Mouse (Mus musculus) forebrain, embryonic 15.5 days (tissue): ENCODE measurements around the gene Ly6g6d. TPM values are rescaled to one million over a fixed set of nuclear protein-coding genes. Genes with fewer than 3 reads are reported as not detected.

Experiments used
- ATAC-seq: fragments of 200-750 bp; cut with Nextera tagmentation; replicated peaks from 2 replicates; pipeline ENCODE4 v1.8.0; 2017; ENCODE audit warnings: mild to moderate bottlenecking, moderate TSS enrichment, moderate library complexity
- H3K27ac ChIP-seq: fragments of 300-500 bp; sonication (generic); replicated peaks from 2 replicates; pipeline ENCODE4 v1.5.1; 2015; ENCODE audit warnings: mild to moderate bottlenecking, inconsistent platforms
- H3K27me3 ChIP-seq: fragments of 300-500 bp; sonication (generic); 2 replicates; pipeline ENCODE4 v1.6.1; 2015; ENCODE audit warnings: inconsistent platforms
- H3K36me3 ChIP-seq: fragments of 300-500 bp; sonication (generic); 2 replicates; pipeline ENCODE4 v1.6.1; 2015; ENCODE audit warnings: mild to moderate bottlenecking, inconsistent platforms
- H3K4me1 ChIP-seq: fragments of 300-500 bp; sonication (generic); 2 replicates; pipeline ENCODE4 v1.6.1; 2015; ENCODE audit warnings: inconsistent platforms
- H3K4me2 ChIP-seq: fragments of 300-500 bp; sonication (generic); replicated peaks from 2 replicates; pipeline ENCODE4 v1.6.1; 2015; ENCODE audit warnings: mild to moderate bottlenecking, inconsistent platforms
- H3K4me3 ChIP-seq: fragments of 300-500 bp; sonication (generic); 2 replicates; pipeline ENCODE4 v1.5.1; 2015; ENCODE audit warnings: mild to moderate bottlenecking, inconsistent platforms
- H3K9ac ChIP-seq: fragments of 300-500 bp; sonication (generic); replicated peaks from 2 replicates; pipeline ENCODE4 v1.6.1; 2015; ENCODE audit warnings: mild to moderate bottlenecking, inconsistent platforms
- H3K9me3 ChIP-seq: fragments of 300-500 bp; sonication (generic); 2 replicates; pipeline ENCODE4 v1.6.1; 2016; ENCODE audit warnings: inconsistent platforms
- WGBS: fragments of 180-500 bp; shearing (Covaris S2); methylation state at CpG from one replicate; pipeline ENCODE4 v1.1.7; 2015; ENCODE audit warnings: mixed read lengths; 5-methylcytosine and 5-hydroxymethylcytosine counted together
- polyA plus RNA-seq: library from polyadenylated mRNA; unstranded; fragments of >200 nt; fragmentation: Nextera tagmentation; extraction: Ambion mirVana; gene quantifications from 2 replicates; pipeline ENCODE4 v1.2.1, GENCODE M21; 2015

The Ly6g6d gene
- polyA plus RNA-seq, 1 experiment from 2014 or later = 0.46 TPM

- Histone ChIP-seq H3K9me3 (no peaks in the 10 kb centered on the region), H3K27ac (no peak overlapping the region), H3K36me3 (peaks cover 71% of the 10 kb centered on the region), H3K4me2 (no peak overlapping the region), H3K27me3 (no peaks in the 10 kb centered on the region), H3K9ac (no peak overlapping the region), H3K4me1 (peaks cover 17% of the 10 kb centered on the region), H3K4me3 (no peak overlapping the region)
- 89% methylated on average over 15 of the region's 15 CpGs for WGBS
- ATAC-seq = no peak
Measured at GRCm38 (mm10) chr17:35094475-35095365, 16.9 kb upstream of the Ly6g6d start.

- H3K4me1 ChIP-seq = peaks cover 19% of the 10 kb centered on the region
- peaks cover 53% of the 10 kb centered on the region for H3K36me3 ChIP-seq
- 88% methylated on average over 14 of the region's 14 CpGs for WGBS
Measured at GRCm38 (mm10) chr17:35092403-35093198, 14.7 kb upstream of the Ly6g6d start.

GRCm38 (mm10) chr17:35090166-35090932 is 12.5 kb upstream of the Ly6g6d start:
- H3K4me2 ChIP-seq = peak overlapping the region; percentile 64
- H3K36me3 ChIP-seq = peaks cover 32% of the 10 kb centered on the region
- peak overlapping the region; percentile 98 for H3K27ac ChIP-seq
- H3K9me3 ChIP-seq = no peaks in the 10 kb centered on the region
- H3K9ac ChIP-seq = peak overlapping the region; percentile 73
- peak; percentile 41 for ATAC-seq
- no peaks in the 10 kb centered on the region for H3K27me3 ChIP-seq
- H3K4me3 ChIP-seq = peak overlapping the region; percentile 58
- peaks cover 19% of the 10 kb centered on the region for H3K4me1 ChIP-seq
- WGBS = 46% methylated on average over 8 of the region's 8 CpGs

More at GRCm38 (mm10) chr17:35092403-35093198, 14.7 kb upstream of the Ly6g6d start:
- H3K9ac ChIP-seq = no peak overlapping the region
- no peak for ATAC-seq
- no peak overlapping the region for H3K27ac ChIP-seq
- no peaks in the 10 kb centered on the region for H3K27me3 ChIP-seq
- H3K4me3 ChIP-seq = no peak overlapping the region
- H3K4me2 ChIP-seq = no peak overlapping the region
- no peaks in the 10 kb centered on the region for H3K9me3 ChIP-seq

GRCm38 (mm10) chr17:35088825-35089644 is 11.2 kb upstream of the Ly6g6d start, which contains the start of gene Abhd16a:
Gene Abhd16a (plus strand): TSS chr17:35089263.
- Histone ChIP-seq H3K27me3 (no peaks in the 10 kb centered on the region), H3K4me1 (peaks cover 19% of the 10 kb centered on the region), H3K27ac (peak within 1 kb of the TSS; percentile 98), H3K9me3 (no peaks in the 10 kb centered on the region), H3K4me3 (peak within 1 kb of the TSS; percentile 58), H3K4me2 (peak within 1 kb of the TSS; percentile 64), H3K9ac (peak within 1 kb of the TSS; percentile 73), H3K36me3 (peaks cover 21% of the 10 kb centered on the region)
- ATAC-seq = peak; percentile 97
- 3% methylated on average over 67 of the region's 67 CpGs for WGBS

GRCm38 (mm10) chr17:35088151-35088550 is 10.3 kb upstream of the Ly6g6d start:
- Histone ChIP-seq H3K4me3 (no peak overlapping the region), H3K36me3 (peaks cover 14% of the 10 kb centered on the region), H3K27ac (peak overlapping the region; percentile 55), H3K9me3 (no peaks in the 10 kb centered on the region), H3K4me2 (no peak overlapping the region), H3K27me3 (no peaks in the 10 kb centered on the region), H3K9ac (no peak overlapping the region), H3K4me1 (peaks cover 19% of the 10 kb centered on the region)
- WGBS = 39% methylated on average over 2 of the region's 2 CpGs
- no peak for ATAC-seq

GRCm38 (mm10) chr17:35085208-35085865 is 7.5 kb upstream of the Ly6g6d start, which contains the start of gene Ly6g6f:
Gene Ly6g6f (minus strand): TSS chr17:35085610.
- Histone ChIP-seq H3K36me3 (no peaks in the 10 kb centered on the region), H3K9me3 (no peaks in the 10 kb centered on the region), H3K9ac (no peak within 1 kb of the TSS), H3K4me2 (no peak within 1 kb of the TSS), H3K27ac (no peak within 1 kb of the TSS), H3K4me3 (no peak within 1 kb of the TSS), H3K27me3 (no peaks in the 10 kb centered on the region), H3K4me1 (peaks cover 7% of the 10 kb centered on the region)
- 84% methylated on average over 7 of the region's 7 CpGs for WGBS
- no peak for ATAC-seq

GRCm38 (mm10) chr17:35083929-35084497 is 6.1 kb upstream of the Ly6g6d start:
- H3K27ac ChIP-seq = no peak overlapping the region
- ATAC-seq = no peak
- H3K4me2 ChIP-seq = no peak overlapping the region
- H3K27me3 ChIP-seq = no peaks in the 10 kb centered on the region
- 80% methylated on average over 3 of the region's 3 CpGs for WGBS
- no peaks in the 10 kb centered on the region for H3K4me1 ChIP-seq
- H3K9ac ChIP-seq = no peak overlapping the region
- no peak overlapping the region for H3K4me3 ChIP-seq
- no peaks in the 10 kb centered on the region for H3K36me3 ChIP-seq
- no peaks in the 10 kb centered on the region for H3K9me3 ChIP-seq

- 87% methylated on average over 16 of the region's 16 CpGs for WGBS
- no peak overlapping the region for H3K4me2 ChIP-seq
- H3K9ac ChIP-seq = no peak overlapping the region
- H3K36me3 ChIP-seq = no peaks in the 10 kb centered on the region
- ATAC-seq = no peak
- no peak overlapping the region for H3K27ac ChIP-seq
- H3K4me1 ChIP-seq = peaks cover 4% of the 10 kb centered on the region; the same call in 1 of the 2 replicates
- no peaks in the 10 kb centered on the region for H3K9me3 ChIP-seq
- no peak overlapping the region for H3K4me3 ChIP-seq
- no peaks in the 10 kb centered on the region for H3K27me3 ChIP-seq
Measured at GRCm38 (mm10) chr17:35082841-35083576, 5.1 kb upstream of the Ly6g6d start.

- Histone ChIP-seq H3K4me2 (no peak overlapping the region), H3K27me3 (no peaks in the 10 kb centered on the region), H3K9me3 (no peaks in the 10 kb centered on the region), H3K4me1 (peaks cover 21% of the 10 kb centered on the region), H3K36me3 (no peaks in the 10 kb centered on the region), H3K4me3 (no peak overlapping the region), H3K9ac (no peak overlapping the region), H3K27ac (no peak overlapping the region)
- 82% methylated on average over 4 of the region's 4 CpGs for WGBS
- no peak for ATAC-seq
Measured at GRCm38 (mm10) chr17:35080710-35081109, 2.8 kb upstream of the Ly6g6d start.

GRCm38 (mm10) chr17:35080248-35080647 is 2.4 kb upstream of the Ly6g6d start:
- WGBS = 62% methylated on average over 6 of the region's 6 CpGs
- H3K9ac ChIP-seq = no peak overlapping the region
- no peak for ATAC-seq

More at GRCm38 (mm10) chr17:35080248-35080647, 2.4 kb upstream of the Ly6g6d start:
- Histone ChIP-seq H3K4me2 (no peak overlapping the region), H3K27ac (no peak overlapping the region), H3K27me3 (no peaks in the 10 kb centered on the region), H3K36me3 (no peaks in the 10 kb centered on the region), H3K4me1 (peaks cover 21% of the 10 kb centered on the region), H3K4me3 (no peak overlapping the region), H3K9me3 (no peaks in the 10 kb centered on the region)
